Mouse (Mus musculus) forebrain, embryonic 12.5 days (tissue): ENCODE results near the gene C1qb. TPM values are rescaled to one million over a fixed set of nuclear protein-coding genes. Genes with fewer than 3 reads are reported as not detected.
A peak's percentile ranks its signal among the peaks of the same experiment; 100 is the strongest.

Experiments
- ATAC-seq: fragments of 200-750 bp; cut with Nextera tagmentation; 2 replicates; pipeline ENCODE4 v1.8.0; 2017; ENCODE audit warnings: moderate TSS enrichment; ENCODE audit not compliant: low FRiP score
- H3K27ac ChIP-seq: fragments of 300-500 bp; sonication (generic); 2 replicates; pipeline ENCODE4 v1.5.1; 2016; ENCODE audit warnings: mild to moderate bottlenecking
- H3K27me3 ChIP-seq: fragments of 300-500 bp; sonication (generic); 2 replicates; pipeline ENCODE4 v1.6.1; 2016; ENCODE audit warnings: mild to moderate bottlenecking
- H3K36me3 ChIP-seq: fragments of 300-500 bp; sonication (generic); replicated peaks from 2 replicates; pipeline ENCODE4 v1.6.1; 2016; ENCODE audit warnings: mild to moderate bottlenecking
- H3K4me1 ChIP-seq: fragments of 300-500 bp; sonication (generic); 2 replicates; pipeline ENCODE4 v1.6.1; 2016
- H3K4me2 ChIP-seq: fragments of 300-500 bp; sonication (generic); 2 replicates; pipeline ENCODE4 v1.6.1; 2016; ENCODE audit warnings: mild to moderate bottlenecking, moderate library complexity
- H3K4me3 ChIP-seq: fragments of 300-500 bp; sonication (generic); replicated peaks from 2 replicates; pipeline ENCODE4 v1.5.1; 2016; ENCODE audit warnings: mild to moderate bottlenecking
- H3K9ac ChIP-seq: fragments of 300-500 bp; sonication (generic); 2 replicates; pipeline ENCODE4 v1.6.1; 2016; ENCODE audit warnings: mild to moderate bottlenecking
- H3K9me3 ChIP-seq: fragments of 300-500 bp; sonication (generic); 2 replicates; pipeline ENCODE4 v1.6.1; 2016
- WGBS: fragments of 180-500 bp; shearing (Covaris S2); methylation state at CpG from one replicate; pipeline ENCODE4 v1.1.7; 2016; 5-methylcytosine and 5-hydroxymethylcytosine counted together
- polyA plus RNA-seq: library from polyadenylated mRNA; unstranded; fragments of >200 nt; fragmentation: Nextera tagmentation; extraction: Ambion mirVana; gene quantifications from 2 replicates; pipeline ENCODE4 v1.2.1, GENCODE M21; 2016

C1qb gene
- polyA plus RNA-seq, 1 experiment from 2014 or later, result 18.8 TPM

DNA sequence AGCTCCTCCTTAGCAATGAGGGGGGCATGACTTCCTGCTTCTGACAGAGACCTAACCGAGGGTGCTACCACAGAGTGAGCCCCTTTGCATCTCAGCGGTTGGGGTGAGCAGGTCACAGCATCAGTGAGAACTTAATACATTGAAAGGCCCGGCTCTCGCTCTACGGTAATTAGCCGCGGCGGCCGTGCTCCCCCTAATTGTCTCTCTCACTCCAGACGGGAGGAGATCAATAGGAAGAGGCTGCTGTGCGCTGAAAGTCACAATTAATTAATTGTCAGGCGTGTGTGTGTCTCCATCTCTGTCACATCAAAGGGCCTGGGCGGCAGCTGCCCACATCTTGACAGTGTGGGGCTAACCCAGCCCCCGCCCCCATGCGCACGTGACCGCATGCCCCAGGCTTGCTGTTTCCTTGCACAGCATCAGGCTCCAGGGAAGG, 25.2 kb upstream of the C1qb start:
- Histone ChIP-seq H3K9me3 (no peaks in the 10 kb centered on the region), H3K9ac (no peak overlapping the region), H3K27me3 (peaks cover 72% of the 10 kb centered on the region), H3K4me3 (0 out of 2 replicates have a peak overlapping the region, but pooled peaks have one; percentile 2), H3K36me3 (no peaks in the 10 kb centered on the region), H3K4me1 (peaks cover 34% of the 10 kb centered on the region), H3K27ac (0 out of 2 replicates have a peak overlapping the region, but pooled peaks have one; percentile 59), H3K4me2 (peak overlapping the region; percentile 32)
- peak; percentile 71 for ATAC-seq
- 2% methylated on average over 17 of the region's 17 CpGs for WGBS

DNA sequence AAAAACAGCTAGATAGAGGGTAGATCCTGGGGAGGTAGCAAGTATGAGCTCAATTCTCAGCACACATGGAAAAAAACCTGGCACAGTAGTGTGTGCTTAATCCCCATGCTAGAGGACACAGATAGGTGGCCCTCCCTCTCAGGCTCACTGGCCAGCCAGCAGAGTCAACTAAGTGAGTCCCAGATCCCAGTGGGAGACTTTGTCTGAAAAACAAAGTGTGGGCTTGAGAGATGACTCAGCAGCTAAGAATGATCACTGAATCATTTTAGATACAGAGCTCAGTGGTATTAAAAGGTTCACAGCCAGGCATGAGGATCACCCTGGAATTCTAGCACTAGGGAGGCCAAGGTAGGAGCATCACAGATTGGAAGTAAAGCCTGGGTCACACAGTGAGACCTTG, 21.8 kb upstream of the C1qb start:
- peaks cover 37% of the 10 kb centered on the region for H3K4me1 ChIP-seq
- no peak for ATAC-seq
- H3K27me3 ChIP-seq, result peaks cover 84% of the 10 kb centered on the region

DNA sequence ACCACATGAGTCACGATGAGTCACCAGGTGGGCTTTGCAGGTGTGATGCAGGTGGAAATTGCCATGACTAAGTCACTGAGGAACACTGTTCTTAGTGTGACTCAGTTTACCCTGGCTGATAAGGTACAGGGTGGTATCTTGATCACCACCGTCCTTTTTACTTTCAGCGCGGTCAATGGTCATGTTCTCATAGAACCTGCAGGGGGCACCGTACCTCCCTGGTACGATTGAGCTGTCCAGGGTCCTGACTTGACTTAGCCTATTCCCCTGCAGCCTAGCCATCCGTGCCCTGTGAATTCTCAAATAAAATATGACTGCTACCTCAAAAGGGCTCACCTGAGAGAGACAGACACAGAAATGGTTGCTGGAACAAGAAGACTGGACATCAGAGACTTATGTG, 21.0 kb upstream of the C1qb start:
- Histone ChIP-seq H3K27me3 (peaks cover 80% of the 10 kb centered on the region), H3K4me2 (no peak overlapping the region), H3K27ac (no peak overlapping the region), H3K9ac (no peak overlapping the region), H3K4me1 (peaks cover 29% of the 10 kb centered on the region), H3K9me3 (no peaks in the 10 kb centered on the region), H3K36me3 (no peaks in the 10 kb centered on the region), H3K4me3 (no peak overlapping the region)
- WGBS, result 12% methylated on average over 7 of the region's 7 CpGs
- ATAC-seq, result no peak

More for the DNA sequence above, 21.8 kb upstream of the C1qb start:
- Histone ChIP-seq H3K9me3 (no peaks in the 10 kb centered on the region), H3K27ac (no peak overlapping the region), H3K36me3 (no peaks in the 10 kb centered on the region), H3K9ac (no peak overlapping the region), H3K4me3 (no peak overlapping the region), H3K4me2 (no peak overlapping the region)

- under 1% methylated on average over 23 of the region's 23 CpGs for WGBS
- peaks cover 67% of the 10 kb centered on the region for H3K27me3 ChIP-seq
Observed at GRCm38 (mm10) chr4:136904767-136905539, 19.0 kb upstream of the C1qb start.

GRCm38 (mm10) chr4:136899154-136899553, 13.2 kb upstream of the C1qb start:
- Histone ChIP-seq H3K4me2 (no peak overlapping the region), H3K4me3 (no peak overlapping the region), H3K27ac (no peak overlapping the region), H3K4me1 (peaks cover 10% of the 10 kb centered on the region), H3K27me3 (peaks cover 57% of the 10 kb centered on the region), H3K9me3 (no peaks in the 10 kb centered on the region), H3K36me3 (no peaks in the 10 kb centered on the region), H3K9ac (no peak overlapping the region)
- 69% methylated on average over 7 of the region's 7 CpGs for WGBS
- ATAC-seq, result no peak

More at GRCm38 (mm10) chr4:136904767-136905539, 19.0 kb upstream of the C1qb start:
- peaks cover 15% of the 10 kb centered on the region for H3K4me1 ChIP-seq
- H3K4me3 ChIP-seq, result no peak overlapping the region
- H3K9ac ChIP-seq, result peak overlapping the region; percentile 27; the same call in 1 of the 2 replicates
- peak; percentile 86; the same call in 1 of the 2 replicates for ATAC-seq
- no peaks in the 10 kb centered on the region for H3K9me3 ChIP-seq
- no peaks in the 10 kb centered on the region for H3K36me3 ChIP-seq
- H3K4me2 ChIP-seq, result peak overlapping the region; percentile 48
- H3K27ac ChIP-seq, result peak overlapping the region; percentile 61; the same call in 1 of the 2 replicates

DNA sequence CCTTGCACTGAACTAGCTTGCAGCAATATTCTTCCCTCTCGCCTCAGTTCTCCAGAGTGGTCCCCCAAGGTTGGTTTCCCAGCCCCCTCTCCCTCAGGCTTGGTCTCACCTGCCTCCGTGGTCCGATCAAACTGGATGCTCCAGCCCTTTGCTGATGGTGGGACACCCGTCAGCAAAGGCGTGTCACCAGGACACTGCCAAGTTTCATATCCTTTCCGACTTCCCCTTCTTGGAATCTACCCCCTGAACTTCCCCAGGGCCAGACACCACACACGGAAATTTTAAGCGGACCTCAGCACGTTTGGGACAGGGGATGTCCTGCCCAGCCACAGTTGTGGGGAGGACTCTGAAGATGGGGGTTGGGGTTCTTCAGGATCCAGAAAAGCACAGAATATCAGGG, 12.7 kb upstream of the C1qb start, which contains the start of gene C1qa:
C1qa (minus strand) TSS at position 167 of the 400 bp plus-strand sequence.
- Histone ChIP-seq H3K4me1 (peaks cover 12% of the 10 kb centered on the region), H3K4me2 (no peak within 1 kb of the TSS), H3K36me3 (no peaks in the 10 kb centered on the region), H3K9me3 (no peaks in the 10 kb centered on the region), H3K4me3 (no peak within 1 kb of the TSS), H3K27me3 (peaks cover 55% of the 10 kb centered on the region), H3K27ac (no peak within 1 kb of the TSS), H3K9ac (no peak within 1 kb of the TSS)
- ATAC-seq, result no peak
- WGBS, result 78% methylated on average over 9 of the region's 9 CpGs

- no peak overlapping the region for H3K4me2 ChIP-seq
- H3K27me3 ChIP-seq, result peaks cover 58% of the 10 kb centered on the region
- peaks cover 12% of the 10 kb centered on the region for H3K4me1 ChIP-seq
- no peak overlapping the region for H3K9ac ChIP-seq
- H3K9me3 ChIP-seq, result no peaks in the 10 kb centered on the region
- no peak; the same call in 1 of the 2 replicates for ATAC-seq
- WGBS, result 68% methylated on average over 9 of the region's 9 CpGs
- no peaks in the 10 kb centered on the region for H3K36me3 ChIP-seq
- no peak overlapping the region for H3K4me3 ChIP-seq
- no peak overlapping the region for H3K27ac ChIP-seq
Observed at GRCm38 (mm10) chr4:136898084-136898598, 12.2 kb upstream of the C1qb start.

DNA sequence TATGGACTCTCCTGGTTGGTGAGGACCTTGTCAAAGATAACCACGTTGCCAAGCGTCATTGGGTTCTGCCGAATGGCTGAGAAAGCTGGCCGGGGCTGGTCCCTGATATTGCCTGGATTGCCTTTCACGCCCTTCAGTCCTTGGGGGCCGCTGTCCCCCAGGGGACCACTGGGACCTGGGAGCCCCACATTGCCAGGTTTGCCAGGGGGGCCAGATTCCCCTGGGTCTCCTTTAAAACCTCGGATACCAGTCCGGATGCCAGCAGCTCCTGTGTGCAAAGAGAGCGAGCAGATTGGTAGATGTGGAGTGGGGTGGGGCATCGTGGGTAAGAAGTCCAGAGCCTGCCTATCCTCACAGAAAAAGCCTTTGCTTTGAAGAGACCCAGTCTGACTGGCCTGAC, 10.5 kb upstream of the C1qb start:
- Histone ChIP-seq H3K27me3 (peaks cover 66% of the 10 kb centered on the region), H3K9ac (peak overlapping the region; percentile 9; the same call in 1 of the 2 replicates), H3K9me3 (no peaks in the 10 kb centered on the region), H3K4me3 (no peak overlapping the region), H3K4me2 (no peak overlapping the region), H3K36me3 (no peaks in the 10 kb centered on the region), H3K27ac (no peak overlapping the region), H3K4me1 (peaks cover 12% of the 10 kb centered on the region)
- no peak for ATAC-seq
- WGBS, result 39% methylated on average over 10 of the region's 10 CpGs

DNA sequence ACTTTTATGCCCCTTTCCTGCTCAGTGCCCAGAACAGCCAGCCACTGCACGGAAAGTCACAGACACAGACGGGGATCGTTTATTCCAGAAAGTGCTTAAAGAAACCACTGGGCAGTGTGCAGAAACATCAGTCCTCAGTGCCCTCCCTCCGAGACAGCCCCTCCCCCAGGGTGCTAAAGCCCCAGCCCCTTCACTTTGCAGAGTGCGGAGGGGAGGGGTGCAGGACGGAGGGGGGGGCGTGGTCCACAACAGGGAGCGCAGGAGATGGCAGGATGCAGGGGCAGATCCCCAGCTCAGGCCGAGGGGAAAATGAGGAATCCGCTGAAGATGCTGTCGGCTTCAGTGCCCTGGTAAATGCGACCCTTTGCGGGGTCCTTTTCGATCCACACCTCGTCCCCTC, 9.9 kb upstream of the C1qb start:
- peak overlapping the region; percentile 37 for H3K4me2 ChIP-seq
- H3K4me1 ChIP-seq, result peaks cover 12% of the 10 kb centered on the region
- H3K27me3 ChIP-seq, result peaks cover 72% of the 10 kb centered on the region
- H3K27ac ChIP-seq, result no peak overlapping the region
- H3K4me3 ChIP-seq, result no peak overlapping the region; the same call in 1 of the 2 replicates
- peak overlapping the region; percentile 9; the same call in 1 of the 2 replicates for H3K9ac ChIP-seq
- WGBS, result 3% methylated on average over 15 of the region's 15 CpGs
- no peaks in the 10 kb centered on the region for H3K36me3 ChIP-seq
- H3K9me3 ChIP-seq, result no peaks in the 10 kb centered on the region
- no peak; the same call in 1 of the 2 replicates for ATAC-seq

GRCm38 (mm10) chr4:136894821-136895220, 8.8 kb upstream of the C1qb start:
- no peaks in the 10 kb centered on the region for H3K9me3 ChIP-seq
- H3K36me3 ChIP-seq, result no peaks in the 10 kb centered on the region
- H3K27ac ChIP-seq, result no peak overlapping the region
- H3K9ac ChIP-seq, result no peak overlapping the region
- no peak for ATAC-seq
- no peak overlapping the region for H3K4me2 ChIP-seq
- H3K4me3 ChIP-seq, result no peak overlapping the region
- 70% methylated on average over 4 of the region's 4 CpGs for WGBS
- H3K27me3 ChIP-seq, result peaks cover 71% of the 10 kb centered on the region
- H3K4me1 ChIP-seq, result peaks cover 12% of the 10 kb centered on the region

DNA sequence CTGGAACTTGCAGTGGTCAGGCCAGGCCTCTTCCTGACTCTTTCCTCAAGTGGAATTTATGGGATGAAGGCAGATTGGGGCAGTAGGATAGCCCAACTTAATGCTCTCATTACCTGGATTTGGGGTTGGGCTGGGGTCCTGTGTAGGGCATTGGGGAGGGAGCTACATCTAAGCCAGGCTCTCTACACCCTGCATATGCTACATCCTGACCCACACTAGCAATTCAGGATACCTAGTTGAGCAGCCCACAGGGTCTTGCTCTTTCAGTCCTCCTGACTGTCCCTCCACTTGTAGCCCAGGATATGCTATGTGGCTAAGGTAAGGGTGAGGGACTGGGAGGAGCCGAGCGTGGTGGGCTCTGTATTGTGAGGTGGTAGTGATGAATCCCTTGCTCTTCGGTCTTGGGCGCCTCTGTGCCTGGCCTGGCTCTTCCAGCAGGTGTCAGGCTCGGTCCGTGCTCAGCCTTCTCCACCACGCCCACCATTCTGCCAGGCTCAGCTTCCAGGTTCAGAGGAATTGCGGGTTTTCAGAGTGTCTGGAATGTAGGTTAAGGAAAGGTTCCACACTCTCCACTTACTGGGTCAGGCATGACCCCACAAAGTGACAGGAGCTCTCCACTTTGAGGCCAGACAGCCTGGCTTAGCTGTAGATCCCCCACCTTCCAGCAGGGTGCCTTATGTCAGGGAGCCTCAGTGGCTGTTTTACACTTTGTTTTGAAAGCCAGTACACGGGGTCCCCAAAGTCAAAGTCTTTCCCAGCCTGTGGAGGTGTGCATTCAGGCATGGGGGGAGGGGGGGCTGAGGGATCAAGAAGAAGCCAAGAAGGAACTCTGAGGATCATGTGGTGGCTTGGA, 7.9 kb upstream of the C1qb start:
- Histone ChIP-seq H3K27ac (no peak overlapping the region), H3K9me3 (no peaks in the 10 kb centered on the region), H3K4me2 (no peak overlapping the region), H3K27me3 (peaks cover 72% of the 10 kb centered on the region), H3K4me3 (no peak overlapping the region), H3K9ac (no peak overlapping the region), H3K36me3 (no peaks in the 10 kb centered on the region), H3K4me1 (peaks cover 12% of the 10 kb centered on the region)
- peak; percentile 77; the same call in 1 of the 2 replicates for ATAC-seq
- 8% methylated on average over 9 of the region's 9 CpGs for WGBS

DNA sequence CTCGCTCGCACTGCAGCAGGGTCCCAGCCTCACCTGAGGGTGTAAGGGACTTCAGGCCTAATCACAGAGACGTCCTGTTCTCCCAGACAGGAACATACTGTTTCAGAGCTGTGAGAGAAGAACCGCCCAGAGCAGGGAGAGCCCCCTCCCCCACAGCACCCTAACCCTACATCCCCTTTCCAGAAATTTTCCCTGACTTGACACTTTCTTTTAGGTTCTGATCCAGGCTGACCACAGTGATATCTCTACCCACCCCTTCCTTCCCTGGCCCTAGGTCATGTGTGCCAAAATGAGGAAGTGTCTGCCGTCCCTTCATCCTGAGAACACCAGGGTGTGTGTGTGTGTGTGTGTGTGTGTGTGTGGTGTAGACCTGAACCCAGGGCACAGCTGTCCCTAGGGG, 6.8 kb upstream of the C1qb start, which contains the start of gene C1qc:
C1qc (minus strand) TSS at position 255 of the 400 bp plus-strand sequence.
- Histone ChIP-seq H3K36me3 (no peaks in the 10 kb centered on the region), H3K9ac (no peak within 1 kb of the TSS), H3K27me3 (peaks cover 70% of the 10 kb centered on the region), H3K9me3 (no peaks in the 10 kb centered on the region), H3K4me2 (no peak within 1 kb of the TSS), H3K4me1 (peaks cover 12% of the 10 kb centered on the region), H3K4me3 (no peak within 1 kb of the TSS), H3K27ac (no peak within 1 kb of the TSS)
- WGBS, result 58% methylated on average over 5 of the region's 5 CpGs
- no peak for ATAC-seq
